Mouse (Mus musculus) hematopoietic stem cell, adult 5-6 weeks (primary cell): Measurements from ENCODE around the gene Vps13a. TPM values are rescaled to one million over a fixed set of nuclear protein-coding genes. Genes with fewer than 3 reads are reported as not detected.

Source experiments
- ATAC-seq, 2 experiments: fragments of 125-278 bp in 1 of 2; replicated peaks in 1 of 2; 2 replicates each; pipeline ENCODE4 v1.8.0; 2016 to 2017; ENCODE audit warnings: inconsistent platforms in 2 of 2, mild to moderate bottlenecking in 2 of 2, moderate number of reproducible peaks in 2 of 2, low read depth in 1 of 2, moderate TSS enrichment in 1 of 2; ENCODE audit not compliant: low FRiP score in 2 of 2, poor library complexity in 2 of 2, severe bottlenecking in 2 of 2, insufficient read depth in 1 of 2, low TSS enrichment in 1 of 2
- total RNA-seq: library from RNA; stranded (forward); fragments of 172-1452, 232-1000 nt; gene quantifications from 2 replicates; pipeline ENCODE4 v1.2.3, GENCODE M21; 2017

Gene Vps13a
- total RNA-seq, 1 experiment from 2014 or later, result 115 TPM

DNA sequence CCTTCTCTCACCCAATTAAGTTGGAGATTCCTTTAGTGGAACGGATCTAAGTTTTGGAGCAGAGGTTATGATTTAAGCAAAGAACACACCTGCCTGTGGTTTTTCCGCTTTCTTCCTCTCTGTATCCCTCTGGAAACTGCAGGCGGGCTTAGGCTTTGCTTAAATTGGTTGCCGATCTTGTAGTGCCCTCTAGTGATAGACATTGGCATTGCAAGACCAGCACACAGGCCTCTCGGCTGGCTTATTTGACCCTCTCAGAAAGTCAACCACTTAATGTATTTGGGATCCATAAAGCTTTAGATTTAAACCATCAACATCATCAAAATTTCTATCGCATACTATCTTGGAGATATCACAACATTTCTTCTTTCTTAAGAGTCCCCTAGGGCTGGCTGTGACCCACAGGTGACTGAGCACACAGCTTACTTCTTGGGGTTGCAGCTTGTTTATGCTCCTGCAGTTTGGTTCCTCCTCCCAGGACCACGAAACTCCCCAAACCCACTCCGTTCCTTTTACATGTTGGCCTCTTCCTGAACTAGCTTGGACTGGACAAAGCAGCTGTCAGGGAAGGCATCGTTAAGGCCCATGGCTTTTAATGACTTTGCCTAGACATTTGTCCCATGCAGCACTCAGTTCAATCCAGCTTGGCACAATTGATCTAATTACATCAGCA is 181.3 kb downstream of the Vps13a start:
- ATAC-seq, result peak; percentile 37 to 74; a peak in 1 of 4 replicates

DNA sequence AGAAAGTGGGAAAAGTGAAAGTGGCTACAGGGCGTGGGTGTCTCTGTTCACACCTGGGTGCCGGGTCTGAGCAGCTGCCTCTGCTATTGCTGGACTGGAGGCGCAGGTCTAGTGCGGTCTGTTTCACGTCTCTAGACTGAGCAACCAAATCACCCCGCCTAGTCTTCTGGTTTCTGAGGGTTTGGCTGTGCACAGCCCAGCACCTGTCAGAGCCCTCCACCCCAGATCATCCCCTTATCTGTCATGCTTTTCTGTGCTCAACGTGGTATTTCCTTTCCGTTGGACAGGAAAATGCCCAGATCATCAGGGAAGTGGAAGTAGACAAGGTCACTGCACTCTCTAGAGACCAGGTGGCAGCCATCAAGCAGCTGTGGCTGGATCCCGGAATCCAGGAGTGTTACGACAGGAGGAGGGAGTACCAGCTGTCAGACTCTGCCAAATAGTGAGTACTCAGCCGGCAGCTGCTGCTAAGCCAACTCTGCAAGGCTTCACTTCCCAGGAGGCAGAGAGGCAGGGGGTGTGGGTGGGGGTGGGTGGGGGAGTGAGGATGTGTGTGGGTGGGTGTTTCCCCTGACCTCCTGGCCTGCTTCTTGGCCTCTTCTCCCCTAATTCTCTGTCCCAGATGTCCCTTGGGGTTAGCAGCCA is 182.0 kb downstream of the Vps13a start:
- ATAC-seq, result 0 out of 4 replicates have a peak, but pooled peaks of 1 of the 2 experiments have one; percentile 4

GRCm38 (mm10) chr19:16597216-16597615 is 183.5 kb downstream of the Vps13a start:
- ATAC-seq, result no peak

GRCm38 (mm10) chr19:16593975-16594317 is 186.8 kb downstream of the Vps13a start:
- no peak for ATAC-seq

- ATAC-seq, result no peak
Measured at GRCm38 (mm10) chr19:16593256-16593974, 187.3 kb downstream of the Vps13a start.

GRCm38 (mm10) chr19:16585379-16585778 is 195.4 kb downstream of the Vps13a start:
- peak; percentile 53 to 72; a peak in 1 of 4 replicates for ATAC-seq

DNA sequence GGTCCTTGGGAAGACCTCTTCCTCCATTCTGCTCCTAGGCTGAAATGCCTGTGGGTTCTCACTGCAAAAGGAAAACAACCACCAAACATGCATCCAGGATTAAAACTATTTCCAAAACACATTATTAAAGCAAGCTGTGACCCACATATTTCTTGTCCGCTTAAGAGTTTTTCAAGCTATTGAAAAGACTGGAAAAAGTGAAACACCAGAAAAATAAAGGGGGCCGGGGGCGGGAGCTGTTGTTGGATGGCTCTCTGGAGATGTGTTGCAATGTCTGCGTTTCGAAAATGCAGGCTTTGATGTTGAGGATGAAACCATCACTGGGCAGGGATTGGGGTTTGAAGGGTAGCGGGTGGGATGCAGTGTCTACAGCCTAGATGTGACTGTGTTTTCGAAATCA is 196.2 kb downstream of the Vps13a start:
- ATAC-seq, result no peak

- ATAC-seq, result no peak
Measured at GRCm38 (mm10) chr19:16580501-16580900, 200.2 kb downstream of the Vps13a start.

- no peak for ATAC-seq
Measured at GRCm38 (mm10) chr19:16579656-16580260, 201.0 kb downstream of the Vps13a start.

DNA sequence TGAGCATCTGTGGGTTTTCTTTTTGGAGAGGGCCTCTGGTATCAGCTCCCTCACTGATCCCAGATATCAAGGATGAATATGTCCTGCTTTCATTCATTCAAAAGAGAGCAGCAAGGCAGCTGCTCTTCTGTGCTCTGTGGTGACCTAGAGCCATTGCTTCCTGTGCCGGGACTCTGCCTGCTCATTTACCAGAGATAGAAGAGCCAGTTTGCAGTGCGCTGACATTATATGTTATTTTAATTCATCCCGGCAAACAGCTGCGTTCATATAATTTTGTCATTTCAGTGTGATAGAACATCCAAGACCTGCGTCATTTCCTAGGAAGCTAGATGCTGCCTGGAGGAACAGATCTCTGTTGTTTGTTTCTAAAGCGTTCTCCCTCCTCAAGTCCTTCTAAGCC is 203.9 kb downstream of the Vps13a start:
- ATAC-seq, result no peak

Other genes starting within 250 kb of the Vps13a start
- gene Foxb2, start 92.9 kb upstream of the Vps13a start, total RNA-seq, result not detected in 2 replicates
- gene Prune2, start 175.2 kb upstream of the Vps13a start, total RNA-seq, result 6.3 and 7.0 TPM in 2 replicates